Mouse (Mus musculus) adrenal gland, adult 2 months (tissue): Measurements from ENCODE around the gene Slfn1. TPM values are rescaled to one million over a fixed set of nuclear protein-coding genes. Genes with fewer than 3 reads are reported as not detected.

Experiments used
- polyA plus RNA-seq: library from polyadenylated mRNA; depleted of rRNA; stranded (reverse); fragments of >200 nt; gene quantifications from 2 replicates; pipeline ENCODE4 v1.2.3, GENCODE M21; 2012; rRNA removed
- total RNA-seq, 2 experiments: library from RNA; stranded (reverse); gene quantifications; 2 replicates each; pipeline ENCODE4 v1.2.3; 2021

The Slfn1 gene
- total and polyA plus RNA-seq, 3 experiments: 0.14 to 0.40 (median 0.15) TPM

Other genes with a start within 250 kb of the Slfn1 start
- 10 to 100 TPM in 1 of 2 experiments, 1 to 10 TPM in 1; 5.3 to 10.6 TPM for gene Rffl, start 245.6 kb upstream of the Slfn1 start, total RNA-seq
- 6.5 and 7.4 TPM in 2 replicates for gene Rffl, start 245.6 kb upstream of the Slfn1 start, polyA plus RNA-seq
- 10 to 100 TPM in 1 of 2 experiments, 1 to 10 TPM in 1; 9.3 to 16.7 TPM for gene Rad51d, start 226.2 kb upstream of the Slfn1 start, total RNA-seq
- gene Rad51d, start 226.2 kb upstream of the Slfn1 start, polyA plus RNA-seq: 8.8 and 9.4 TPM in 2 replicates
- gene Fndc8, start 224.7 kb upstream of the Slfn1 start, total RNA-seq: under 1 TPM in 1 of 2 experiments, not detected in 1; 0.24 TPM
- gene Fndc8, start 224.7 kb upstream of the Slfn1 start, polyA plus RNA-seq: 0.24 and 0.44 TPM in 2 replicates
- gene Nle1, start 208.4 kb upstream of the Slfn1 start, total RNA-seq: 10 to 100 TPM; 16.6 to 17.0 TPM
- gene Nle1, start 208.4 kb upstream of the Slfn1 start, polyA plus RNA-seq: 33.1 and 34.4 TPM in 2 replicates
- gene Unc45b, start 206.3 kb upstream of the Slfn1 start, total RNA-seq: 10 to 100 TPM in 1 of 2 experiments, 1 to 10 TPM in 1; 5.2 to 14.3 TPM
- gene Unc45b, start 206.3 kb upstream of the Slfn1 start, polyA plus RNA-seq: 4.6 and 5.7 TPM in 2 replicates
- gene Slfn5, start 165.5 kb upstream of the Slfn1 start, total RNA-seq: 10 to 100 TPM; 28.3 to 32.7 TPM
- gene Slfn5, start 165.5 kb upstream of the Slfn1 start, polyA plus RNA-seq: 2.2 and 2.3 TPM in 2 replicates
- 1 to 10 TPM; 5.3 to 7.5 TPM for gene Slfn9, start 125.0 kb upstream of the Slfn1 start, total RNA-seq
- 0.91 and 1.2 TPM in 2 replicates for gene Slfn9, start 125.0 kb upstream of the Slfn1 start, polyA plus RNA-seq
- 1 to 10 TPM; 1.6 to 1.7 TPM for gene Slfn8, start 96.0 kb upstream of the Slfn1 start, total RNA-seq
- gene Slfn8, start 96.0 kb upstream of the Slfn1 start, polyA plus RNA-seq: 0.48 and 0.77 TPM in 2 replicates
- gene Slfn2, start 51.7 kb upstream of the Slfn1 start, total RNA-seq: 1 to 10 TPM; 4.5 to 4.9 TPM
- 0.99 and 1.2 TPM in 2 replicates for gene Slfn2, start 51.7 kb upstream of the Slfn1 start, polyA plus RNA-seq
- gene Slfn4, start 58.3 kb downstream of the Slfn1 start, total RNA-seq: under 1 TPM; 0.17 to 0.23 TPM
- 0.06 TPM in 1 of 2 replicates, not detected in the other for gene Slfn4, start 58.3 kb downstream of the Slfn1 start, polyA plus RNA-seq
- 1 to 10 TPM; 2.7 to 2.8 TPM for gene Slfn3, start 74.5 kb downstream of the Slfn1 start, total RNA-seq
- 0.03 and 0.21 TPM in 2 replicates for gene Slfn3, start 74.5 kb downstream of the Slfn1 start, polyA plus RNA-seq
- not detected for gene Slfn14, start 169.9 kb downstream of the Slfn1 start, total RNA-seq
- gene Slfn14, start 169.9 kb downstream of the Slfn1 start, polyA plus RNA-seq: not detected in 2 replicates
- 100 to 1,000 TPM; 101 to 104 TPM for gene Ap2b1, start 182.2 kb downstream of the Slfn1 start, total RNA-seq
- gene Ap2b1, start 182.2 kb downstream of the Slfn1 start, polyA plus RNA-seq: 17.7 and 24.0 TPM in 2 replicates
- 10 to 100 TPM; 18.4 to 21.4 TPM for gene Pex12, start 185.7 kb downstream of the Slfn1 start, total RNA-seq
- gene Pex12, start 185.7 kb downstream of the Slfn1 start, polyA plus RNA-seq: 12.3 and 12.5 TPM in 2 replicates